Mouse (Mus musculus): ENCODE measurements at regions not wholly inside any gene's neighbourhood (a gene's known extent, or its start where the extent isn't known, plus 50 kb on each side); places are given as distances from the start of the nearest gene placed in this dataset.

GRCm38 (mm10) chr16:74984207-74984606 is 572.6 kb upstream of the Robo2 start:
- no peak for DNase-seq (ENCODE audit: low spot score in 2 of 2)

- no peak for DNase-seq (ENCODE audit: low spot score in 2 of 2)
Measured at GRCm38 (mm10) chr16:74966099-74966498, 554.5 kb upstream of the Robo2 start.

GRCm38 (mm10) chr16:74929739-74930138 is 518.1 kb upstream of the Robo2 start:
- DNase-seq (ENCODE audit: low spot score in 2 of 2), result no peak

- DNase-seq (ENCODE audit: low spot score in 2 of 2), result no peak
Measured at GRCm38 (mm10) chr16:74900835-74901234, 489.2 kb upstream of the Robo2 start.

- DNase-seq (ENCODE audit: low spot score in 2 of 2), result no peak
Measured at GRCm38 (mm10) chr16:74887724-74888123, 476.1 kb upstream of the Robo2 start.

GRCm38 (mm10) chr16:74878603-74879002 is 467.0 kb upstream of the Robo2 start:
- DNase-seq (ENCODE audit: low spot score in 2 of 2), result no peak

GRCm38 (mm10) chr16:74873756-74874155 is 462.1 kb upstream of the Robo2 start:
- no peak for DNase-seq (ENCODE audit: low spot score in 2 of 2)

- no peak for DNase-seq (ENCODE audit: low spot score in 2 of 2)
Measured at GRCm38 (mm10) chr16:74857752-74858151, 446.1 kb upstream of the Robo2 start.

- no peak for DNase-seq (ENCODE audit: low spot score in 2 of 2)
Measured at GRCm38 (mm10) chr16:74840006-74840405, 428.4 kb upstream of the Robo2 start.

- no peak for DNase-seq (ENCODE audit: low spot score in 2 of 2)
Measured at GRCm38 (mm10) chr16:74814386-74814785, 402.8 kb upstream of the Robo2 start.

- no peak for DNase-seq (ENCODE audit: low spot score in 2 of 2)
Measured at GRCm38 (mm10) chr16:74809154-74809825, 397.7 kb upstream of the Robo2 start.

GRCm38 (mm10) chr16:74806775-74807174 is 395.1 kb upstream of the Robo2 start:
- no peak for DNase-seq (ENCODE audit: low spot score in 2 of 2)

- peak in 1 of 2 experiments; percentile 7 for DNase-seq (ENCODE audit: low spot score in 2 of 2)
Measured at GRCm38 (mm10) chr16:74801296-74801695, 389.7 kb upstream of the Robo2 start.

GRCm38 (mm10) chr16:74796303-74796653 is 384.7 kb upstream of the Robo2 start:
- DNase-seq (ENCODE audit: low spot score in 2 of 2), result no peak

GRCm38 (mm10) chr16:74795360-74796302 is 384.0 kb upstream of the Robo2 start:
- DNase-seq (ENCODE audit: low spot score in 2 of 2), result no peak

- no peak for DNase-seq (ENCODE audit: low spot score in 2 of 2)
Measured at GRCm38 (mm10) chr16:74785365-74786119, 373.9 kb upstream of the Robo2 start.

GRCm38 (mm10) chr16:74780388-74780787 is 368.8 kb upstream of the Robo2 start:
- no peak for DNase-seq (ENCODE audit: low spot score in 2 of 2)

GRCm38 (mm10) chr16:74768264-74768663 is 356.6 kb upstream of the Robo2 start:
- no peak for DNase-seq (ENCODE audit: low spot score in 2 of 2)

- no peak for DNase-seq (ENCODE audit: low spot score in 2 of 2)
Measured at GRCm38 (mm10) chr16:74756720-74757345, 345.2 kb upstream of the Robo2 start.

- no peak for DNase-seq (ENCODE audit: low spot score in 2 of 2)
Measured at GRCm38 (mm10) chr16:74750900-74751299, 339.3 kb upstream of the Robo2 start.

- no peak for DNase-seq (ENCODE audit: low spot score in 2 of 2)
Measured at GRCm38 (mm10) chr16:74749006-74749405, 337.4 kb upstream of the Robo2 start.

- DNase-seq (ENCODE audit: low spot score in 2 of 2), result no peak
Measured at GRCm38 (mm10) chr16:74743512-74743911, 331.9 kb upstream of the Robo2 start.

Measured in urinary bladder, postnatal 36 days (tissue).